Mouse (Mus musculus) mature B cell (primary cell): Measurements from ENCODE around the gene Eya2.

Source experiments
- in situ Hi-C: fragments of 300-500 bp; cut with MboI; formaldehyde crosslinking; loops from 2 replicates; pipeline ENCODE4 v1.14.3; 2019

Gene Eya2

GRCm38 (mm10) chr2:165818570-165818969, 223.7 kb downstream of the Eya2 start:
- in situ Hi-C loops = no loop called here

- in situ Hi-C loops = no loop called here
Measured at GRCm38 (mm10) chr2:165818985-165819948, 224.4 kb downstream of the Eya2 start.

- in situ Hi-C loops = loop anchor here (5.0 to 10.0 kb wide), 2 partner anchors 92 to 225 kb away; no protein-coding TSS in a partner anchor
Measured at GRCm38 (mm10) chr2:165820073-165820472, 225.2 kb downstream of the Eya2 start.

GRCm38 (mm10) chr2:165820504-165821095, 225.8 kb downstream of the Eya2 start:
- in situ Hi-C loops = loop anchor here (5.0 to 10.0 kb wide), 2 partner anchors 92 to 224 kb away; no protein-coding TSS in a partner anchor
